Mouse (Mus musculus) adrenal gland, postnatal 14 days (tissue): ENCODE measurements around the gene Vmn1r30. TPM values are rescaled to one million over a fixed set of nuclear protein-coding genes. Genes with fewer than 3 reads are reported as not detected.

Experiments
- DNase-seq: peaks from one replicate; pipeline ENCODE4 v3.0.0; 2021; ENCODE audit warnings: mixed read lengths
- long read RNA-seq, 2 experiments: library from polyadenylated mRNA; stranded (forward); transcript quantifications; one replicate each; pipeline ENCODE4 v2.0.0; 2021
- total RNA-seq: library from RNA; stranded (reverse); gene quantifications from 2 replicates; pipeline ENCODE4 v1.2.3, GENCODE M21; 2021

Gene Vmn1r30
- not detected in 2 replicates for total RNA-seq
- long read RNA-seq, experiment 1: 0 reads
- long read RNA-seq, experiment 2: 0 reads

DNA sequence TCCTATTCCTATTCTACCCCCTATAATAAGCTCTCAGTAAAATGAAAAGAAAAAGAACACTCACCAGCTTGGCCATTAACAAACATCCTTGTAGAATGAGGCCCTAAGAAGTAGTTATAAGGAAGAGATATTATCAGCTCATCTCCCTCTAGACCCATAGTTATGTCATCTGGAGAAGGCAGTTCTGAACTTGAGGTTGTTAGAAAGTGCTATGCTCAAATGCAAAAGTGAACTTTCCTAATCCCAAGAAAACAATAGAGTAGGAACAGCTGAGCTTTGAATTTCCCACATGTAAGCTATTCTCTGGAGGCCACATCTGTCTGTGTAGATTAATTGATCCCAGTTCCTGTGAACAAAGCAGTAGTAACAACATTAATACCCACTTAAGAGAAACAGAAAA lies at the start of gene Vmn1r30:
Vmn1r30 (minus strand) TSS at position 101 of the 400 bp plus-strand sequence.
- DNase-seq: no peak

DNA sequence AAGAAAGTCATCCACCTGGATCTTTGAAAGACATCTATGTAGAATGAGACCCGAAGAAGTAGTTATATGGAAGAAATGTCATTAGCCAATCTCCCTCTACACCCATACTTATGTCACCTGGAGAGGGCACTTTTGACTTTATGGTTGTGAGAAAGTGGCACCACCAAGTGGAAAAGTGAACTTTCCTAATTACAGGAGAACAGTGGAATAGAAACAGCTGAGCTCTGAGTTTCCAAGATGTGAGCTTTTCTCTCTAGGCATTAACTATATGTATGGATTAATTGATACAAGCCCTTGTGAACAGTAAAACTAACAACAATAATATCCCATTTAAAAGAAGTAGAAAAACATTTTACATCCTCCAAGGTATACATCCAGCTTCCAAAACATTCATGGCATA lies 32.0 kb upstream of the Vmn1r30 start, which contains the start of gene Vmn1r31:
Vmn1r31 (minus strand) TSS at position 101 of the 400 bp plus-strand sequence.
- DNase-seq: no peak

Other genes starting within 250 kb of the Vmn1r30 start
- not detected in 2 replicates for gene Vmn1r27, start 224.6 kb downstream of the Vmn1r30 start, total RNA-seq
- not detected in 2 replicates for gene Vmn1r28, start 181.3 kb downstream of the Vmn1r30 start, total RNA-seq
- gene Vmn1r29, start 141.8 kb downstream of the Vmn1r30 start, total RNA-seq: not detected in 2 replicates
- not detected in 2 replicates for gene Vmn1r31, start 31.9 kb upstream of the Vmn1r30 start, total RNA-seq
- gene Abcg2, start 141.1 kb upstream of the Vmn1r30 start, total RNA-seq: 49.6 and 55.5 TPM in 2 replicates